Mouse (Mus musculus): ENCODE measurements at regions not wholly inside any gene's neighbourhood (a gene's known extent, or its start where the extent isn't known, plus 50 kb on each side); places are given as distances from the start of the nearest gene placed in this dataset.

DNA sequence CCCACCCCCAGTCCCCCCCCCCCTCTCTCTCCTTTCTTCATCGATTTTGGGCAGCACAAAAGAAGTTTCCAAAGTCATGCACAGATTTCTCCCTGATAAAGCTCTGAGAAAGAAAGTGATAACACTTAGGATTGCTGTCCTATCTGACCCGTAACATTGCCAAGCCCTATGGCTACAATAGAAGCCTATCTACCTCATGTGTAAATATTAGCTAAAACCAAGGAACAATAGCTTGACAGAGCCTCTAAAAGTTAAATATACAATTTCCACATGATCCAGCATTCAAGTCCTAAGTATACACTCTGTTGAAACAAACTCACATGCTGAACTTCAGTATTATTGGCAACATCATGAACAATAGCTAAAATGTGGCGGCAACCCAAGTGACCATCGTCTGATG, 864.9 kb downstream of the Efnb2 start:
- DNase-seq (ENCODE audit: low read depth, low spot score): no peak

DNA sequence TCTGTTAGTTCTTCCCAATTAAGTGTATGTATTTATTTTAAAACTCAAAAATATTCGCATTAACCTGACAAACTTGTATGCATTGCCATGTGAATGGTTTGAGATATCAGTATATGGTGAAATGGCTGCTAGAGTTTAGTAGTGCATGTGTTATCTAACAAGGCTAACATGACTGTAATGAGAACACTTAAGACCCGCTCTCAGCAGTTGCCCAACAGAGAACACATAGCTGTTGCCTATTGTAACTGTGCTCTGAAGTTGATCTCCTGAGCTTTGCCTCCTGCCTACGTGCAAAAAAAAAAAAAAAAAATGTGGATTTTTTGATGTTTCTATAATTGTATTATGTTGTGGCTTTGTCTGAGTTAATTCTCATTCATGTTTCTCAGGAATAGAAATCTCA, 897.2 kb downstream of the Efnb2 start:
- DNase-seq (ENCODE audit: low read depth, low spot score): no peak

DNA sequence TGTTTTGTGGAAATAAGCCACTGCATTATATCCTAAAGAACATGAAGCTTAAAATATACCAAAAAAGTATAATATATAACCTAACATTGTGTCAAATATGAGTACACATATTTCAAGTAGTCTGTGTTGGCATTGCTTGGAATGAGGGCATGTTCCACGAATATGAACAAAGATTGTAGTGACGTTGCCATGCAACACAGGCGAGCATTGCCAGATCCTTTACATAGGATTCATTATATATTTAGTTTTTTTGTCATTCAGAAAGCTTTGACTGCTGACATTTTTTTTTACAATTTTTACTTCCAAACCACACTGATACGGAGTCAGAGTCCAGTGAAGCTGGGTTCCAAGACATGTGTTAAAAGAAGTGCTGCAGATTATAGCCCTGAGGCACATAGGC, 900.1 kb downstream of the Efnb2 start:
- no peak for DNase-seq (ENCODE audit: low read depth, low spot score)

DNA sequence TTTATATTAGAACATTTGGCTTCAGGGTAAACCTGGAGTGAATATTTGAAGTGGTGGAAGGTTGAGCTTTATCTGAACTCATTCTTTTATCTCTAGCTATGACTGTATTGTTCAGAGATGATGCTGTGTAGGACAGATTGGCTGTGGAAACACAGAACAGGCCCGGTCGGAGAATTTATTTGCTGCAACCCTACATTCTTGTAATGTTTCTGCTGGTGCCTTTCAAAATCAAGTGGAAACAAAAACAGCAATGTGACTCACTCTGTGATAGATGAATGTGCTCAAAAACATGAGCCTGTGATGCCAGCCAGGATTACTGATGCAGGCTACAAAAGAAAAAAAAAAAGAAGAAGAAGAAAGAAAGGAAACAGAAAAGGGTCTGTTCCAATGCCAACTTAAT, 928.3 kb downstream of the Efnb2 start:
- DNase-seq (ENCODE audit: low read depth, low spot score): no peak

DNA sequence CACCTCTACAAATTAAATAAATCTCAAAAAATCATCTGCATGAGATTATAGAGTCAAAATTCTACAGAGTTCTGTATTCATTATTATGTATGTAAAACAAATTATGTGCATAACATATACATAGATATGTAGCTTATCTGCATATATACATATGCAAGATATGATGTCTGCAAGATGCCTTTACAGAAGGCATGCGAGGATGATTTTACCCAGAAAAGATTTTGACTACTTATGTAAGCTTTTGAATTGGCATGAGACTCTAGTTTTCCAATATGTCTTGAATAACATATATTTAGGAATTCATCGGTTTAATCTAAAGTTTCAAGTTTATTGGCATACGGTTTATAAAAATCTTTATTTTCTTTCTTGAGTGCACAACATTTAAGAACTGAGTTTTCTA, 939.2 kb downstream of the Efnb2 start:
- DNase-seq (ENCODE audit: low read depth, low spot score): no peak

DNA sequence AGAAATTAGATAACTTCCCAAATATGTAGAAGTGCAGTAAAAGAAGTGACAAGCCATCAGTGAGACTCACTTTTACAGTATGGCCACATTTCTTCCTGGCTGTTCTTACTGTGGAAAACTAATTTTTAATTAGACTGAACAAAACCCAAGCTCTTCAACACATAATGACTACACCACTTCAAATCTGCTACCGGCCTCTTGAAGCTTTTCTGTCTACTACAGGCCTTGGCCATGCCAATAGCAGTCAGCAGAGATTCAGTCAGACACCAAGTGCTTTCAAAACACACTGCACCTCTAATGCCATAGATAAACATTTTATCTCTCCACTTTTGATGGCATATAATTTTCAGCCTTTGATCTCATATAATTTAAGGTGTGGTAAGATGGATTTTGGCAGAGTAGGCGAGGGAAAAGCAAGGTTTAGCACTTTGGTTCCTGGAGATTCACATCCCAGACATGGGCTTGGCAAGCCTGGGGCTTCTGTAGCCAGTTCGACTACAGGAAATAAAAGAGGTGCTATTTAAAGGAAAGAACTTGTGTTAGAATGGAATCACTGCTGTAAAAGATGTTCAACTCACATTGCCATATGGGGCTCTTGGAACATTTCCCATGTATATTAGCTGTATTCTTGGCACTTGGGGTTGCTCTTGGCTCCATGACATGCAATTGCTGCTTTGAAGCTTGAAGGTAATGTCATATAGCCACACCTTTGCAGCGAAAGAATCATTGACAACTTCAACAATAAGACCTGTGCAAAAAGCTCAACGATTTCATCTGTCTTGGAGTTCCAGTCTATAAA, 941.9 kb downstream of the Efnb2 start:
- DNase-seq (ENCODE audit: low read depth, low spot score): no peak

DNA sequence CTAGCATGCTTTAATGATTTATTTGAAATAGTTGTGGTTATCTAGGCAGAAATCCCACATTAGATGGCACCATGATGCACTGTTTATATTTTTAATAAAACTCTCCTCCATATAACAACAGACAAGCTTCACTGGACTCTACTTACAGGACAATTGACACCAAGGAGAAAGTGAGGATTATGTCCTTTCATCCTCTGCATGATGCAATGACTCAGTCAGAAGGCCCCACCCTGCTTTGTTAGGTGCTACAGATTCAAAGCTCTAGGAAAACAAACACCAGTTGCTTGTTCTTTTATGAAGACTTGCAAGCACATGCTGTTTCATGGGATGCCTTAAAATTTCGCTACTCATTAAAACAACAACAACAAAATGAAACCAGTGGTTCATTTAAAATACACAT, 950.3 kb downstream of the Efnb2 start:
- DNase-seq (ENCODE audit: low read depth, low spot score): no peak

DNA sequence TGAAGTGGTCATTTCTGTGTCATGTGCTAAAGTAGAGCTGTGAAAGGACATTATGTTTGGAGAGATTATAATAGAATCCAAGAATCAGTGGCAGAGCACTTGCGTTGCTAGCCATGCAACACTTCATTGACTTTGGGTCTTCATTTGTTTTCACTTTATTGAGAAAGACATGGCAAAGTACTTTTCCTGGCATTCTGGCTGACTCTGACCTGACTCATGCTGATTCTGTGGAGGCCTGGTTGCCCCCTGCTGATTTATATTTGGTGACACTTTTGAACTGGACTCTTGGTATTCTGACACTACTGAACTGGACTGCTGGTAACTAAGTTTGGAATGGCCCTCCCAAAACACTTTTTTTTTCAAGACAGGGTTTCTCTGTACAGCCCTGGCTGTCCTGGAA, 951.6 kb downstream of the Efnb2 start:
- DNase-seq (ENCODE audit: low read depth, low spot score): no peak

DNA sequence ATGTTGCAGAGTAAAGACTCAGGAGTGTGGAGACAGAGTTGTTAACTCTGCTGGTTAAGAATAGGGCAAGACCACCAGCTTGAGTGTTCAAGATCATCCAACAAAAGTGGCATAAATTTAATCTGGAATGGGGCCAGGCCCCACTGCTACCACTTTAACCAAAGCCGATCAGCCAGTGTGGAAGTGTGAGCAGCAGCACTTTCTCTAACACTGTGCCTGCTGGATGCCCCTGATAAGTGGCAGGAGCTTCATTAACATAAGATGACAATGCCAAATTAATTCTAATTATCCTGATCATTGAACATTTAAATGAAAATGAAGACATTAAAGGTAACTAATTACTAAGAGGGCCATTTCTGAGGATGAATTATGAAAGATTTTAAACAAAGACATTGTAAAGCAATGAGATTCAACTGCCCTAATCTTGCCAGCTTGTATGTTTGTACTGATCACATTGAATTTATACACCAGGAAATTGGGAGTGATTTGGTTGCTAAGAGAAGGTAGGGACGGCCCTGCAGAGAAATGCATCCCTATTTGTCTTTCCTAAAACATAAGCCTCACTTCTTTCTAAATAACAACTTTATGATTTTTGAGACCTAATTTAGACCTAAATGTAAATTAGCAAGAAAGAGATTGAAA, 969.6 kb downstream of the Efnb2 start:
- DNase-seq (ENCODE audit: low read depth, low spot score): no peak

DNA sequence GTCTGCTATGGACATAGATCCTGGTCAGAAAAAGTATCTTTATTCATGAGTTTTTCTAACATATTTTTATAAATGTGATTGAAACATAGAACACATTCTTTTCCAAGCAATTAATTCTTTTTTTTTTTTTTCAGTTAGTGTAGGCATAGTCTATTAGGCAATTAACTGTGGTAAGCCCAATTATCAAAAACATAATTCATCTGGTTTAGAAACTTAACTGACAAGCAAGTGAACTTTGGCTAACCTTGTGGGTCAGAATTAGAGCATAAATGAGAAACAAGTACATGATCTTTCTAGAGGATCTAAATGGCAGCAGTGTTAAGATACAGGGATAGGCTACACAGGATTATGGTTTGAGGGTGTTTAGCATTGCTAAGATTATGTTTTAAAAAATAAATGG, 1007.2 kb downstream of the Efnb2 start:
- DNase-seq (ENCODE audit: low read depth, low spot score): no peak

Data from A20 (cell line).